8 mouse cellular contexts compared by ENCODE assay signal in genomic region chr16:8671551-8672349, GRCm38 (mm10). TPM values are rescaled to one million over a fixed set of nuclear protein-coding genes. Genes with fewer than 3 reads are reported as not detected.
DNase-seq lines count a peak whose midpoint lies in the region; ATAC-seq lines count a peak whose summit lies in the region.

Carhsp1 (minus strand) TSS chr16:8672155.

- H3K27me3 ChIP-seq in forebrain, embryonic 10.5 days (ENCODE audit: poor library complexity, severe bottlenecking), result peaks cover 22% of the 10 kb centered on the region
- peaks cover 4% of the 10 kb centered on the region; the same call in 1 of the 2 replicates for H3K27me3 ChIP-seq in heart, embryonic 15.5 days
- H3K27me3 ChIP-seq in liver, embryonic 15.5 days, result no peaks in the 10 kb centered on the region
- H3K27me3 ChIP-seq in neural tube, embryonic 12.5 days (replicated peaks), result 0 out of 2 replicates have a peak, but pooled peaks cover 3% of the 10 kb centered on the region

- peak; percentile 93 for DNase-seq in c-Kit-negative CD71-positive TER-119-positive erythroid progenitor cells, embryonic 14.5 days (ENCODE audit: low read depth, low spot score)
- DNase-seq in forebrain, embryonic 10.5 days (ENCODE audit: extremely low spot score, low spot score), result peak; percentile 95
- peak; percentile 97 to 98 for DNase-seq in kidney, postnatal 36 days
- peak; percentile 54 for DNase-seq in telencephalon, adult 2 months (ENCODE audit: low read depth, low spot score)

- H3K9me3 ChIP-seq in forebrain, embryonic 10.5 days, result no peaks in the 10 kb centered on the region
- no peaks in the 10 kb centered on the region for H3K9me3 ChIP-seq in heart, embryonic 15.5 days (replicated peaks)
- H3K9me3 ChIP-seq in liver, embryonic 15.5 days (replicated peaks), result no peaks in the 10 kb centered on the region
- H3K9me3 ChIP-seq in neural tube, embryonic 12.5 days, result no peaks in the 10 kb centered on the region

- peak within 1 kb of the TSS; percentile 93 for H3K4me2 ChIP-seq in heart, embryonic 15.5 days
- peak within 1 kb of the TSS; percentile 88 for H3K4me2 ChIP-seq in liver, embryonic 15.5 days
- peak within 1 kb of the TSS; percentile 83 for H3K4me2 ChIP-seq in neural tube, embryonic 12.5 days (replicated peaks)

- H3K9ac ChIP-seq in heart, embryonic 15.5 days, result peak within 1 kb of the TSS; percentile 76
- peak within 1 kb of the TSS; percentile 91 for H3K9ac ChIP-seq in liver, embryonic 15.5 days
- H3K9ac ChIP-seq in neural tube, embryonic 12.5 days, result peak within 1 kb of the TSS; percentile 74

- H3K27ac ChIP-seq in forebrain, embryonic 10.5 days, result peak within 1 kb of the TSS; percentile 92
- peak within 1 kb of the TSS; percentile 88 for H3K27ac ChIP-seq in heart, embryonic 15.5 days
- H3K27ac ChIP-seq in liver, embryonic 15.5 days (replicated peaks), result peak within 1 kb of the TSS; percentile 96
- peak within 1 kb of the TSS; percentile 57; the same call in 1 of the 2 replicates for H3K27ac ChIP-seq in neural tube, embryonic 12.5 days

- under 1% methylated on average over 67 of the region's 67 CpGs for WGBS in forebrain, embryonic 10.5 days
- under 1% methylated on average over 67 of the region's 67 CpGs for WGBS in heart, embryonic 15.5 days
- under 1% methylated on average over 67 of the region's 67 CpGs for WGBS in liver, embryonic 15.5 days (ENCODE audit: insufficient replicate concordance)
- under 1% methylated on average over 67 of the region's 67 CpGs for WGBS in neural tube, embryonic 12.5 days

- H3K36me3 ChIP-seq in forebrain, embryonic 10.5 days (replicated peaks), result peaks cover 17% of the 10 kb centered on the region; the same call in 1 of the 2 replicates
- no peaks in the 10 kb centered on the region for H3K36me3 ChIP-seq in heart, embryonic 15.5 days
- peaks cover 30% of the 10 kb centered on the region for H3K36me3 ChIP-seq in liver, embryonic 15.5 days (replicated peaks)
- H3K36me3 ChIP-seq in neural tube, embryonic 12.5 days, result peaks cover 6% of the 10 kb centered on the region; the same call in 1 of the 2 replicates

- peaks cover 62% of the 10 kb centered on the region for H3K4me1 ChIP-seq in forebrain, embryonic 10.5 days
- peaks cover 48% of the 10 kb centered on the region for H3K4me1 ChIP-seq in heart, embryonic 15.5 days (replicated peaks)
- peaks cover 98% of the 10 kb centered on the region for H3K4me1 ChIP-seq in liver, embryonic 15.5 days (replicated peaks)
- peaks cover 42% of the 10 kb centered on the region for H3K4me1 ChIP-seq in neural tube, embryonic 12.5 days

- peak within 1 kb of the TSS; percentile 75 for H3K4me3 ChIP-seq in forebrain, embryonic 10.5 days
- peak within 1 kb of the TSS; percentile 82 for H3K4me3 ChIP-seq in heart, embryonic 15.5 days
- H3K4me3 ChIP-seq in liver, embryonic 15.5 days (replicated peaks), result peak within 1 kb of the TSS; percentile 86
- peak within 1 kb of the TSS; percentile 75 for H3K4me3 ChIP-seq in neural tube, embryonic 12.5 days

- peak; percentile 85 for ATAC-seq in CD4-positive, CD25-positive, alpha-beta regulatory T cell, adult 4 months
- ATAC-seq in heart, embryonic 15.5 days (replicated peaks; ENCODE audit: insufficient number of reproducible peaks, insufficient read depth, low FRiP score, low read depth), result peak; percentile 93
- ATAC-seq in liver, embryonic 15.5 days (ENCODE audit: insufficient read depth), result peak; percentile 82
- peak; percentile 92 for ATAC-seq in neural tube, embryonic 12.5 days (ENCODE audit: low FRiP score, low read depth)

RNA-seq across cellular contexts. Expression of gene Carhsp1, which starts in this region (rescaled TPM):
- polyA plus RNA-seq in CD4-positive, CD25-positive, alpha-beta regulatory T cell, adult 4 months (2017; shearing (Covaris generic)), result 10 to 100 TPM; 11.7 to 29.4 TPM
- polyA plus RNA-seq in forebrain, embryonic 10.5 days (2016; fragmentation: Nextera tagmentation; extraction: Ambion mirVana), result 137 and 143 TPM in 2 replicates
- polyA plus RNA-seq in heart, embryonic 15.5 days (2015; fragmentation: Nextera tagmentation; extraction: Ambion mirVana), result 71.1 and 82.7 TPM in 2 replicates
- 85.9 and 94.7 TPM in 2 replicates for polyA plus RNA-seq in liver, embryonic 15.5 days (2015; fragmentation: Nextera tagmentation; extraction: Ambion mirVana)
- polyA plus RNA-seq in neural tube, embryonic 12.5 days (2016; fragmentation: Nextera tagmentation; extraction: Ambion mirVana), result 254 and 261 TPM in 2 replicates

Comparison
In these comparisons a context has a peak if more than half of its experiments do, and no peak if none do; other contexts are left out.
1. Peak in every context shown above with its lines: DNase-seq, ATAC-seq, H3K4me3 ChIP-seq and H3K27ac ChIP-seq.